Mouse (Mus musculus) midbrain, embryonic 11.5 days (tissue): Measurements from ENCODE around the gene Tnk2. TPM values are rescaled to one million over a fixed set of nuclear protein-coding genes. Genes with fewer than 3 reads are reported as not detected.

Source experiments
- ATAC-seq: fragments of 200-750 bp; cut with Nextera tagmentation; 2 replicates; pipeline ENCODE4 v1.8.0; 2017; ENCODE audit warnings: moderate TSS enrichment, moderate library complexity; ENCODE audit not compliant: low FRiP score
- DNase-seq: peaks from one replicate; pipeline ENCODE4 v3.0.0; 2015; ENCODE audit warnings: low spot score; ENCODE audit errors: missing footprints
- H3K27ac ChIP-seq: fragments of 300-500 bp; sonication (generic); 2 replicates; pipeline ENCODE4 v1.5.1; 2014; ENCODE audit warnings: low read depth, low read length
- H3K27me3 ChIP-seq: fragments of 300-500 bp; sonication (generic); 2 replicates; pipeline ENCODE4 v1.6.1; 2014; ENCODE audit warnings: mild to moderate bottlenecking, low read length, moderate library complexity, mixed read lengths; ENCODE audit not compliant: control insufficient read depth, insufficient read depth
- H3K36me3 ChIP-seq: fragments of 300-500 bp; sonication (generic); 2 replicates; pipeline ENCODE4 v1.6.1; 2014; ENCODE audit warnings: mild to moderate bottlenecking, low read length, moderate library complexity, mixed read lengths; ENCODE audit not compliant: control insufficient read depth, insufficient read depth
- H3K4me1 ChIP-seq: fragments of 300-500 bp; sonication (generic); 2 replicates; pipeline ENCODE4 v1.6.1; 2014; ENCODE audit warnings: low read length; ENCODE audit not compliant: control insufficient read depth, insufficient read depth
- H3K4me2 ChIP-seq: fragments of 300-500 bp; sonication (generic); 2 replicates; pipeline ENCODE4 v1.6.1; 2014; ENCODE audit warnings: mild to moderate bottlenecking, moderate library complexity
- H3K4me3 ChIP-seq: fragments of 300-500 bp; sonication (generic); 2 replicates; pipeline ENCODE4 v1.5.1; 2014; ENCODE audit warnings: low read depth, low read length
- H3K9ac ChIP-seq: fragments of 300-500 bp; sonication (generic); 2 replicates; pipeline ENCODE4 v1.6.1; 2014; ENCODE audit warnings: low read length
- H3K9me3 ChIP-seq: fragments of 300-500 bp; sonication (generic); 2 replicates; pipeline ENCODE4 v1.6.1; 2016; ENCODE audit warnings: low read length; ENCODE audit not compliant: control insufficient read depth
- WGBS: fragments of 180-500 bp; shearing (Covaris S2); extraction: QIAGEN DNeasy Blood & Tissue Kit; methylation state at CpG from one replicate; pipeline ENCODE4 v1.1.7; 2014; 5-methylcytosine and 5-hydroxymethylcytosine counted together
- polyA plus RNA-seq: library from polyadenylated mRNA; unstranded; fragments of >200 nt; fragmentation: Nextera tagmentation; extraction: Ambion mirVana; gene quantifications from 2 replicates; pipeline ENCODE4 v1.2.1, GENCODE M21; 2014

Tnk2 gene
- polyA plus RNA-seq, 1 experiment from 2014 or later, result 6.6 TPM

GRCm38 (mm10) chr16:32723163-32723562, 79.5 kb downstream of the Tnk2 start:
- ATAC-seq (no peak), DNase-seq (peak; percentile 17)
- 80% methylated on average over 7 of the region's 7 CpGs for WGBS
- no peaks in the 10 kb centered on the region for H3K4me1 ChIP-seq
- no peak overlapping the region for H3K9ac ChIP-seq
- H3K9me3 ChIP-seq, result no peaks in the 10 kb centered on the region
- H3K4me3 ChIP-seq, result no peak overlapping the region
- H3K27me3 ChIP-seq, result no peaks in the 10 kb centered on the region
- no peaks in the 10 kb centered on the region for H3K36me3 ChIP-seq
- no peak overlapping the region for H3K4me2 ChIP-seq
- no peak overlapping the region for H3K27ac ChIP-seq

- H3K4me1 ChIP-seq, result no peaks in the 10 kb centered on the region
- no peak overlapping the region for H3K4me3 ChIP-seq
- H3K27me3 ChIP-seq, result no peaks in the 10 kb centered on the region
- DNase-seq (peak; percentile 23), ATAC-seq (no peak)
- 84% methylated on average over 4 of the region's 4 CpGs for WGBS
- H3K9me3 ChIP-seq, result no peaks in the 10 kb centered on the region
- no peak overlapping the region for H3K4me2 ChIP-seq
- no peak overlapping the region for H3K27ac ChIP-seq
- H3K9ac ChIP-seq, result no peak overlapping the region
- H3K36me3 ChIP-seq, result no peaks in the 10 kb centered on the region
These were observed 80.1 kb downstream of the Tnk2 start for GRCm38 (mm10) chr16:32723767-32724166.

- no peaks in the 10 kb centered on the region for H3K36me3 ChIP-seq
- no peaks in the 10 kb centered on the region for H3K27me3 ChIP-seq
- H3K4me1 ChIP-seq, result no peaks in the 10 kb centered on the region
- H3K27ac ChIP-seq, result no peak overlapping the region
- no peak overlapping the region for H3K9ac ChIP-seq
- no peak overlapping the region for H3K4me2 ChIP-seq
- no peak overlapping the region for H3K4me3 ChIP-seq
- no peak for DNase-seq
- 93% methylated on average over 2 of the region's 2 CpGs for WGBS
- no peak for ATAC-seq
- H3K9me3 ChIP-seq, result no peaks in the 10 kb centered on the region
These were observed 80.6 kb downstream of the Tnk2 start for GRCm38 (mm10) chr16:32724259-32724658.

- Histone ChIP-seq H3K4me1 (no peaks in the 10 kb centered on the region), H3K9me3 (no peaks in the 10 kb centered on the region), H3K9ac (no peak overlapping the region), H3K36me3 (no peaks in the 10 kb centered on the region), H3K4me3 (no peak overlapping the region), H3K27ac (no peak overlapping the region), H3K27me3 (no peaks in the 10 kb centered on the region), H3K4me2 (no peak overlapping the region)
- ATAC-seq (no peak), DNase-seq (no peak)
These were observed 82.8 kb downstream of the Tnk2 start for GRCm38 (mm10) chr16:32726501-32726900.

- H3K27ac ChIP-seq, result no peak overlapping the region
- ATAC-seq (no peak), DNase-seq (no peak)
- no peaks in the 10 kb centered on the region for H3K9me3 ChIP-seq
- no peaks in the 10 kb centered on the region for H3K27me3 ChIP-seq
- no peak overlapping the region for H3K9ac ChIP-seq
- H3K36me3 ChIP-seq, result no peaks in the 10 kb centered on the region
- no peak overlapping the region for H3K4me2 ChIP-seq
- no peak overlapping the region for H3K4me3 ChIP-seq
- H3K4me1 ChIP-seq, result no peaks in the 10 kb centered on the region
These were observed 84.6 kb downstream of the Tnk2 start for GRCm38 (mm10) chr16:32728240-32728639.

GRCm38 (mm10) chr16:32728730-32729129, 85.1 kb downstream of the Tnk2 start:
- Histone ChIP-seq H3K27ac (no peak overlapping the region), H3K27me3 (no peaks in the 10 kb centered on the region), H3K4me1 (no peaks in the 10 kb centered on the region), H3K4me2 (no peak overlapping the region), H3K36me3 (no peaks in the 10 kb centered on the region), H3K4me3 (no peak overlapping the region), H3K9me3 (peaks cover 2% of the 10 kb centered on the region; the same call in 1 of the 2 replicates), H3K9ac (no peak overlapping the region)
- WGBS, result 79% methylated on average over 1 of the region's 1 CpGs
- DNase-seq (peak; percentile 35), ATAC-seq (no peak)

Other genes starting within 250 kb of the Tnk2 start
- not detected in 2 replicates for gene Tm4sf19, start 243.4 kb upstream of the Tnk2 start, polyA plus RNA-seq
- gene Tctex1d2, start 224.2 kb upstream of the Tnk2 start, polyA plus RNA-seq, result 31.1 and 32.7 TPM in 2 replicates
- 41.6 and 42.3 TPM in 2 replicates for gene Pcyt1a, start 213.0 kb upstream of the Tnk2 start, polyA plus RNA-seq
- gene Slc51a, start 156.0 kb upstream of the Tnk2 start, polyA plus RNA-seq, result 0.26 and 0.36 TPM in 2 replicates
- gene Zdhhc19, start 147.6 kb upstream of the Tnk2 start, polyA plus RNA-seq, result not detected in 2 replicates
- gene Tfrc, start 35.0 kb upstream of the Tnk2 start, polyA plus RNA-seq, result 87.1 and 89.3 TPM in 2 replicates
- gene Muc4, start 92.0 kb downstream of the Tnk2 start, polyA plus RNA-seq, result 0.19 and 0.29 TPM in 2 replicates
- not detected in 2 replicates for gene Muc20, start 153.6 kb downstream of the Tnk2 start, polyA plus RNA-seq
- gene Smbd1, start 166.6 kb downstream of the Tnk2 start, polyA plus RNA-seq, result not detected in 2 replicates
- gene Fyttd1, start 233.6 kb downstream of the Tnk2 start, polyA plus RNA-seq, result 130 and 137 TPM in 2 replicates
- gene Rubcn, start 233.9 kb downstream of the Tnk2 start, polyA plus RNA-seq, result 13.2 and 14.3 TPM in 2 replicates